Mouse (Mus musculus) kidney, postnatal 25 days (tissue): Measurements from ENCODE around the gene Xpot.

Source experiments
- DNase-seq, 2 experiments: peaks; one replicate each; pipeline ENCODE4 v3.0.0; 2021; ENCODE audit warnings: mixed read lengths in 2 of 2

The Xpot gene

GRCm38 (mm10) chr10:121615935-121616334 lies 10.2 kb downstream of the Xpot start:
- DNase-seq, result no peak

DNA sequence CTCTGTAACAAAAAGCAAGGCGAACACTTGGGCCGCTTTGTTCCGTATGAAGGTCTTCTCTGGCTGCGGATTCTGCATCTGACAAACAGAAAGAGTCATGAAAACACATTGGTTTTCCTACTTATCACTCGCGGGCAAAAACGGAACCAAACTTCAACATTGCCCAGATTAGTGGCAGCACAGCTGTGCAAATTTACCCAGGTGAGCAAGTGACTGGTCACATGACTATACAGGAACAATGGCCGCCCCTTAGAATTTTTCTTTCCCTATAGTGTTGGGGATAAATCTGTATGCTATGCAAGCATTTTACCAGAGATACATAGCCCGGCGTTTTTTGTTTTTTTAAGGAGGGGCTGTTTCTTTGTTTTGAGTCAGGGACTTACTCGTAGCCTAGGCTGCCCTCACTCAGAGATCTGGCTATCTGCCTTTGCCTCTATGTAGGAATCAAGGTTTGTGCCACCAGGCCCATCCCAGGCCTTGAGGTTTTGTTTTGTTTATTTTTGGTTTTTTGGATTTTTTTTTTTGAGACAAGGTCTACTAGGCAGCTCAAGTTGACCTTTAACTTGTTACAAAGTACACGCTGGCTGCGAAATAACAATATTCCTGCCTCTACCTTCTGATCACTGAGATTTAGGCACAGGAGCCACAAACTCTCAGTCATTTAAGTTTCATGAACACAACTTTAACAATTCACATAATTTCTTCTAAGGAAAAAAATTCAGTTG lies 10.8 kb downstream of the Xpot start:
- no peak for DNase-seq

- peak; percentile 57 to 76 for DNase-seq
Observed at GRCm38 (mm10) chr10:121613570-121613969, 12.6 kb downstream of the Xpot start.

DNA sequence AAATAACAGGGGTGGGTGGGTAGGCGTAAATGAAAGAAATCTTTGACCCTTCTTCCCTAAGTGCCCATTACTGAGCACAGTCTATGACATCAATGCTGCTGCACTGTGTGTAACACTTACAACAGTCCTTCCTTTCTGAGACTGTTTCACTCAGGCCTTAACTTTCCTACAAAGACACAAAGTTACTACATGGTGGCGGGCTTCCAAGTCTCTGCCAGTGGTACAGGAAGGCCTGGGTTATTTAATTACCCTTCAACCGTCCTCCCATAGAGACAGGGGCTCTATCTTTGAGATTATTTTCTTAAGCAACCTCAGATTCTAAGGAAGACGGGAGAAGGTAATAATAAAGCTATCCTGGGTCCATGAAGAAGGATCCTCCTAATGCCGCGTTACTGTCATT lies 13.7 kb downstream of the Xpot start:
- DNase-seq, result no peak

DNA sequence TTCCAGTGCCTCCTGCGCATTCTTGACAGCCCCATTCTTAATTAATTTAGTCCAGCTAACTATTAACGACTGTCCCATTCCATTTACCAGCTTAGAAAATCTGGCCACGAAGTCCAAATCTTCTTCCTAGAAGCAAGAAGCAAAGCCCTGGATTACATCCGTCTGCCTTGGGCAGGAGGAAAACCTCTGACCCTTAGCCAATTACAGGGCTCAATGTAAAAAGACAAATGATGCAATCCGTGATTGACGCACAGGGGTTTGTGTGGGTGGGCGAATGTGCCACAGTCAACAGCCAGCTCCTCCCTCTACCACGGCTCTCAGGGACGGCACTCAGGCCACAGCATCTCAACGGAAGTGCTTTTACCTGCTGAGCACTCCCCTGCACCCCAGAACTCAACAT lies 14.5 kb downstream of the Xpot start:
- no peak for DNase-seq

GRCm38 (mm10) chr10:121608177-121608576 lies 18.0 kb downstream of the Xpot start:
- DNase-seq, result peak in 1 of 2 experiments; percentile 27

DNA sequence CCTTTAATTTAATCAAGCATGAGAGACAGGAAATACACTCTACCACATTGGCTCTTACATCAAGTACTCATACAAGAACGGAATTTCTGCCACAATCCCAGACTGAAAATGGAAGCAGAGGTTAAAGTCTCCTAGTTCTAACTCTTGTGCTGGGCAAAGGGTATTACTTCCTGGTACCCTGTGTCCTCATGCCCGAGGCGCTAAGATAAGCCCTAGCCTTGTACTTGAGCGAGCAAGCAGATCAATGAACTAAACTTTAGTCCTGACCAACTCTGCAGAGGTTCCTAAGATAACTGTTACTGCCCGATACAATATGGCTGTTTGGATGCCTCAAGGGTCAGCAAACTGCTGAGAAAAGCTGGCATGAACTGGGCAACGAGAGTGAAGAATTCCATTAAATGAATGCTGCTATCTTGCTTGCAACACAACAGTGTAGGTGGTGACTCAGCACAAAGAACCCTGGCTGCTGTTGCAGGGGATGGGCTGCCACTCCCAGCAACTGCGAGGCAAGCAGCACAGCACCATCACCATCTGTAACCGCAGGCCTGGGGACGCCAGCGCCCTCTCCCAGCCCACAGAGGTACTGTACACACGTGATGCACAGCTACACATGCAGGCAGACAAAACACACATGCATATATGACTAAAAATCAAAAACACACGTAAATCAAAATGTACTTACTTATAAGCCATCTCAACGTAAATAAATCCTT lies 21.3 kb downstream of the Xpot start:
- no peak for DNase-seq

GRCm38 (mm10) chr10:121603556-121603955 lies 22.6 kb downstream of the Xpot start:
- DNase-seq, result no peak

DNA sequence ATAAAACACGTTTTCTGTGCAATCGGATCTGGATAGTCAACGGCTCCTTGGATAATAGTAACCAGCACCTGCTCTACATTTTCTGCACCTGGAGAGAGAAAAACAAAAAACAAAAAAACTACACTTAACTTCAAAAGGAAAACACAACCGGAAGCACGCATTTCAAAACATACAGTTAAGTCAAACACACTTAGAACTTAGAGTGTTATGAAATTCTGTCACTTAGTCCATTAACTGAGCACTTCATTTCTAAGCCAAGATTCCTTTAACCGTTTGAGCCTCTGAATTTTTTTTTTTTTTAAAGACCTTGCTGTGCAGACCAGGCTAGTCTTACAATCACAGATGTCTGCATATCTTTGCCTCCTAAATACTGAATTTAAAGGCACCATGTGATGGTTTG lies 24.9 kb downstream of the Xpot start:
- DNase-seq, result no peak

GRCm38 (mm10) chr10:121596580-121596979 lies 29.6 kb downstream of the Xpot start:
- DNase-seq, result no peak

DNA sequence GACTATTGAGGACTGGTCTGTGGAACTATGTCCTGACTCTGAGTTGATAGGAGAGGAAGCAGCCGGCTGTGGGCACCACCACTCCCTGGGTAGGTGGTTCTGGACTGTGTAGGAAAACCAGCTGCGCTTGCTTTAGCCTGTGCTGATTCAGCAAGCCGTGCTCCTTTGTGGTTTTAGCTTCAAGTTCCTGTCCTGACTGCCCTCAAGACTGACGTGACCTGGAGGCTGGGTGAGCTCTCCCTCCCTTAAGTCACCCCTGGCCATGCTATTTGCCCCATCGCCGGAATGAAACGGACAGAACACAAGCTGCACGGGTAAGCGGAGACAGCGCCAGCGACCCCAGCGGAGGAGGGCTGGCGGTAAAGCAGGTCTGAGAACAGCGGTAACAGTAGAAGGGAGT lies 35.0 kb downstream of the Xpot start:
- DNase-seq, result peak; percentile 28 to 54

DNA sequence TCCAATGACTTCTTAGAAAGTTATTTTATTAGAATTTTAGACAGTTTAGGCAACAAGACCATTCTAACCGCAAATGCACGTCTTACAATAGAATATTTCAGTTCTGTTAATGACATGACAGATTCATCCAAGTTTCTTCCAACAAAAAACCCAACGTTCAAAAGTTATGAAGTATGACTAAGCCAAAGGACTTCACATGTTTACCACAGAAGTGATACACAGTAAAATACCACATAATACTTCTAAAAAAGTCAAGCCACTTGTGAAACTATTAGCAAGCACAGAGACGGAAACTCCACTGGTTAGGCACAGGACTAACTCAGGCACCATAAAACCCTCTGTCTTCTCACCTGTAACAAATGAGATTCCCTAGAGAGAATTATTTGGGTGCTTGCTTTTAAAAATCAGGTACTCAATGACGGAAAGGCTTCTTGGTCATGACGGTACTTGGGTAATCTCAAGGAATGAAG lies 38.7 kb downstream of the Xpot start:
- no peak for DNase-seq

- DNase-seq, result peak; percentile 93 to 97
Observed at GRCm38 (mm10) chr10:121586675-121587370, 39.3 kb downstream of the Xpot start, which contains the start of gene Tbk1. Tbk1 (minus strand) TSS chr10:121586787.

- no peak for DNase-seq
Observed at GRCm38 (mm10) chr10:121585791-121586642, 40.1 kb downstream of the Xpot start.

- DNase-seq, result no peak
Observed at GRCm38 (mm10) chr10:121585056-121585790, 40.9 kb downstream of the Xpot start.

- no peak for DNase-seq
Observed at GRCm38 (mm10) chr10:121584033-121584432, 42.1 kb downstream of the Xpot start.

- DNase-seq, result no peak
Observed at GRCm38 (mm10) chr10:121583016-121583415, 43.1 kb downstream of the Xpot start.

DNA sequence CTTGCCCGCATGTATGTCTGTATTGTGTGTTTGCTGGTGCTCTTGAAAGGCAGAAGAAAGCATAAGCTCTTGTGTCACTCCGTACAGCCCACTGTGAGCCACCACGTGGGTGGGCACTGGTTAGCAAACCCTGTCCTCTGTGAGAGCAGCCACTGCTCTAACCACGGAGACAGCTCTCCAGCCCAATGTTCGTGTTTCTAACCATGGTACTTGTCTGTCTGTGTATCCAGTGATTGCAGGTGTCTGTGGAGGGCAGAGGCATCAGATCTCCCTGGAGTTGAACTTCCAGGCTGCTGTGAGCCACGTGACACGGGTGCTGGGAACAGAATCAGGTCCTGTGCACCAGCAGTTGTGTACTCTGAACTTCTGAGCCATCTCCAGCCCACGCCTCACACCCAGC lies 43.8 kb downstream of the Xpot start:
- DNase-seq, result no peak

- no peak for DNase-seq
Observed at GRCm38 (mm10) chr10:121581405-121581804, 44.7 kb downstream of the Xpot start.

GRCm38 (mm10) chr10:121580381-121580780 lies 45.8 kb downstream of the Xpot start:
- DNase-seq, result no peak

- DNase-seq, result no peak
Observed at GRCm38 (mm10) chr10:121576372-121576771, 49.8 kb downstream of the Xpot start.
